Mouse (Mus musculus): ENCODE results near the gene Olfr92. TPM values are rescaled to one million over a fixed set of nuclear protein-coding genes. Genes with fewer than 3 reads are reported as not detected.

Olfr92 gene
- total and polyA plus RNA-seq, 3 experiments: not detected

DNA sequence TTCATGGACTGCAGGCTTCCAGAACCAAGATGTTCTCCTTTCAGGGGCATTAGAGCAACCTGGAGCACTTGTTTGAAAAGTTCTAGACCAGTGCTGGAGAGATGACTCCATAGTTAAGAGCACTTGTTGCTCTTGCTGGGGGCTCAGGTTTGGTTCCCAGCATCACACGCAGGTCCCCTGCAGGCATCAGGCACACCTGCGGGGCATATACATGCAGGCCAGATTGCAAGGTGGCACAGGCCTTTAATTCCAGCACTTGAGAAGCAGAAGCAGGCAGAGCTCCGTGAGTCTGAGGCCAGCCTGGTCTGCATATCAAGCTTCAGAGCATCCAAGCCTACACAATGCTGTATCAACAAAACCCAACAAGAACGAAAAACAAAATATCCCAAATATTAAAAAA is 38.2 kb downstream of the Olfr92 start:
- Histone ChIP-seq H3K79me2 (ENCODE audit: control insufficient read depth, insufficient read depth, low read length, poor library complexity) (no peaks in the 10 kb centered on the region), H3K9me3 (replicated peaks; ENCODE audit: insufficient read depth, low read length) (no peaks in the 10 kb centered on the region), H3K27me3 (ENCODE audit: control insufficient read depth in 1 of 2, insufficient read depth in 2 of 2, low read length in 2 of 2) (no peaks in the 10 kb centered on the region), H3K27ac (ENCODE audit: control insufficient read depth, low read depth, low read length) (no peak overlapping the region), H3K9ac (ENCODE audit: control insufficient read depth, low read depth, low read length, poor library complexity, severe bottlenecking) (no peak overlapping the region), H3K4me1 (ENCODE audit: control insufficient read depth in 1 of 2, insufficient read depth in 2 of 2, low read length in 2 of 2) (no peaks in the 10 kb centered on the region), H3K4me3 (ENCODE audit: control insufficient read depth in 1 of 2, insufficient read depth in 1 of 2, low read depth in 2 of 2, low read length in 2 of 2) (no peak overlapping the region), H3K36me3 (ENCODE audit: control insufficient read depth in 1 of 2, insufficient read depth in 2 of 2, low read length in 2 of 2) (no peaks in the 10 kb centered on the region)
- TF ChIP-seq GATA1 (IDR thresholded peaks at IDR 0.05; ENCODE audit: low read depth, low read length) (no peak), CTCF (IDR thresholded peaks at IDR 0.05 in 2 of 3, conservative IDR thresholded peaks at IDR 0.05 in 1 of 3; ENCODE audit: control insufficient read depth in 1 of 3, insufficient read depth in 1 of 3, low read depth in 2 of 3, low read length in 3 of 3, poor library complexity in 1 of 3, severe bottlenecking in 1 of 3) (no peak), TCF12 (IDR thresholded peaks at IDR 0.05; ENCODE audit: low read depth, low read length) (no peak), CHD1 (IDR thresholded peaks at IDR 0.05; ENCODE audit: low read depth, low read length) (no peak), MAX (IDR thresholded peaks at IDR 0.05; ENCODE audit: low read length) (no peak), EP300 (IDR thresholded peaks at IDR 0.05; ENCODE audit: low read depth in 1 of 2, low read length in 2 of 2) (no peak), NRF1 (IDR thresholded peaks at IDR 0.05; ENCODE audit: insufficient read depth, low read depth, low read length, poor library complexity, severe bottlenecking) (no peak), UBTF (IDR thresholded peaks at IDR 0.05; ENCODE audit: borderline replicate concordance, insufficient read depth, low read depth, low read length) (no peak), USF1 (IDR thresholded peaks at IDR 0.05; ENCODE audit: low read depth, low read length) (no peak), CHD2 (IDR thresholded peaks at IDR 0.05; ENCODE audit: low read length) (no peak), GABPA (IDR thresholded peaks at IDR 0.05; ENCODE audit: low read depth, low read length) (no peak), MAZ (IDR thresholded peaks at IDR 0.05; ENCODE audit: low read depth, low read length) (no peak), SMC3 (IDR thresholded peaks at IDR 0.05; ENCODE audit: low read depth, low read length) (no peak), MAFK (IDR thresholded peaks at IDR 0.05; ENCODE audit: borderline replicate concordance, low read depth, low read length) (no peak), TBP (IDR thresholded peaks at IDR 0.05; ENCODE audit: low read depth, low read length) (no peak), TAL1 (IDR thresholded peaks at IDR 0.05; ENCODE audit: low read length) (no peak), SIN3A (IDR thresholded peaks at IDR 0.05; ENCODE audit: low read length) (no peak), USF2 (IDR thresholded peaks at IDR 0.05; ENCODE audit: borderline replicate concordance in 1 of 2, insufficient read depth in 1 of 2, low read depth in 1 of 2, low read length in 2 of 2) (no peak), ZKSCAN1 (IDR thresholded peaks at IDR 0.05; ENCODE audit: low read depth, low read length) (no peak)
- DNase-seq (ENCODE audit: low read depth, low spot score): no peak

DNA sequence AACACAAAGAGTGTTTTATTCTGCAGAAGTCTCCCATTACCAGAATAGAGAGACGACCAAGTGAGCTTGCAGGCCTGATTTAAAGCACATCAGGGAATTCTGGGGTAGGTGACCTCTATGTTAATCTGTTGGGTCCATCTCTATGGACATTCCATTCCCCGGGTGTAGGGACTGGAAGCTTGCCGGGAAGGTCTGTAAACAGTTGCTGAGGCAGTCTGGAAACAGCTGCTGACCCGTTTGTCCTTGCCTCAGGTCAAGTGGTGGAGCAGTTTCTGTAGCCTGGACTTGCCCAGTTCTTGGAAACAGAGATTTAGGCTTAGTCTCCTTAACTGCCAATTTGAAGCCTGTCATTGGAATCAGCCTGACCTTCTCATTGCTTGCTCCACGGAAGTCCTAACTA is 39.8 kb downstream of the Olfr92 start:
- TF ChIP-seq POLR2A (IDR thresholded peaks at IDR 0.05; ENCODE audit: control insufficient read depth in 1 of 2, insufficient read depth in 1 of 2, low read depth in 1 of 2, low read length in 2 of 2, poor library complexity in 1 of 2) (no peak), GATA1 (IDR thresholded peaks at IDR 0.05; ENCODE audit: low read depth, low read length) (no peak), SIN3A (IDR thresholded peaks at IDR 0.05; ENCODE audit: low read length) (no peak), MAFK (IDR thresholded peaks at IDR 0.05; ENCODE audit: borderline replicate concordance, low read depth, low read length) (no peak), POLR2AphosphoS5 (IDR thresholded peaks at IDR 0.05; ENCODE audit: borderline replicate concordance, low read depth, low read length) (no peak), SMC3 (IDR thresholded peaks at IDR 0.05; ENCODE audit: low read depth, low read length) (no peak), ZMIZ1 (IDR thresholded peaks at IDR 0.05; ENCODE audit: low read depth, low read length) (no peak), CTCF (IDR thresholded peaks at IDR 0.05 in 2 of 3, conservative IDR thresholded peaks at IDR 0.05 in 1 of 3; ENCODE audit: control insufficient read depth in 1 of 3, insufficient read depth in 1 of 3, low read depth in 2 of 3, low read length in 3 of 3, poor library complexity in 1 of 3, severe bottlenecking in 1 of 3) (no peak), TCF12 (IDR thresholded peaks at IDR 0.05; ENCODE audit: low read depth, low read length) (no peak), USF1 (IDR thresholded peaks at IDR 0.05; ENCODE audit: low read depth, low read length) (no peak), NRF1 (IDR thresholded peaks at IDR 0.05; ENCODE audit: insufficient read depth, low read depth, low read length, poor library complexity, severe bottlenecking) (no peak), JUND (IDR thresholded peaks at IDR 0.05; ENCODE audit: low read depth, low read length) (no peak), MXI1 (IDR thresholded peaks at IDR 0.05; ENCODE audit: low read depth, low read length) (no peak), ELF1 (IDR thresholded peaks at IDR 0.05; ENCODE audit: low read depth, low read length) (no peak), TBP (IDR thresholded peaks at IDR 0.05; ENCODE audit: low read depth, low read length) (no peak), GABPA (IDR thresholded peaks at IDR 0.05; ENCODE audit: low read depth, low read length) (no peak), NELFE (IDR thresholded peaks at IDR 0.05; ENCODE audit: low read depth, low read length) (no peak), MEF2A (IDR thresholded peaks at IDR 0.05; ENCODE audit: extremely low read depth, insufficient replicate concordance, low read depth, low read length, poor library complexity, severe bottlenecking) (no peak), HCFC1 (IDR thresholded peaks at IDR 0.05; ENCODE audit: low read depth, low read length) (no peak)
- Histone ChIP-seq H3K27me3 (ENCODE audit: control insufficient read depth in 1 of 2, insufficient read depth in 2 of 2, low read length in 2 of 2) (no peaks in the 10 kb centered on the region), H3K27ac (ENCODE audit: control insufficient read depth, low read depth, low read length) (no peak overlapping the region), H3K79me2 (ENCODE audit: control insufficient read depth, insufficient read depth, low read length, poor library complexity) (no peaks in the 10 kb centered on the region), H3K4me1 (ENCODE audit: control insufficient read depth in 1 of 2, insufficient read depth in 2 of 2, low read length in 2 of 2) (no peaks in the 10 kb centered on the region), H3K4me3 (ENCODE audit: control insufficient read depth in 1 of 2, insufficient read depth in 1 of 2, low read depth in 2 of 2, low read length in 2 of 2) (no peak overlapping the region), H3K36me3 (ENCODE audit: control insufficient read depth in 1 of 2, insufficient read depth in 2 of 2, low read length in 2 of 2) (no peaks in the 10 kb centered on the region), H3K9ac (ENCODE audit: control insufficient read depth, low read depth, low read length, poor library complexity, severe bottlenecking) (no peak overlapping the region), H3K9me3 (replicated peaks; ENCODE audit: insufficient read depth, low read length) (no peaks in the 10 kb centered on the region)
- DNase-seq (ENCODE audit: low read depth, low spot score): no peak
